Mouse (Mus musculus) small intestine, adult 2 months (tissue): ENCODE data around the gene Dock9.

Source experiments
- CTCF ChIP-seq: fragments of 200-500 bp; IDR thresholded peaks from 2 replicates; pipeline ENCODE4 v1.5.1; 2012; ENCODE audit warnings: low read depth, mild to moderate bottlenecking, control low read depth, inconsistent platforms, low read length, moderate library complexity, mixed read lengths; ENCODE audit not compliant: insufficient replicate concordance, insufficient read length; ENCODE audit errors: extremely low read depth
- POLR2A ChIP-seq: fragments of 200-500 bp; IDR thresholded peaks from 2 replicates; pipeline ENCODE4 v1.6.1; 2012; ENCODE audit warnings: low read depth, mild to moderate bottlenecking, control low read depth, inconsistent platforms, low read length, moderate library complexity

DNA sequence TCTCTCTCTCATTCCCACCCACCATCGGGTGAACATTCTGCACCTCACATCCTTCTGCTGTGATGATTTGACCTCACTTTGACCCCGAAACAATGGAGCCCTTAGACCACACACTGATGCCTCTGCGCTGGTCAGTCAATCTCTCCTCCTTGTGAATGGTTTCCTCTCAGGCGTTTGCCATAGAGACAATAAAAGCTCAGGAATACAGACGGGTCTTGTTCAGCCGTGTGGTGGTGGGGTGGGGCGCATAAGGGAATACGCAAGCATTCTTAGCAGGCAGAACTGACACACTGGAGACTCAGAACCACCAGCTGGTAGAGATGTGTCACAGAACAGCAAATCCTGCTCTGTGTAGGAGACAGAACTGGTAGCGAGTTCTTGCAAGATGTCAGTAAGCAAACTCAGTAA lies 230.8 kb downstream of the Dock9 start:
- TF ChIP-seq CTCF = no peak
- no peak for TF ChIP-seq POLR2A
